ENCODE assay signal across 27 mouse cellular contexts in genomic region chr12:54380322-54380721, GRCm38 (mm10).
DNase-seq lines count a peak whose midpoint lies in the region; ATAC-seq and TF ChIP-seq lines count a peak whose summit lies in the region.
"Had no signal": no experiment of that assay in that cellular context is flagged by ENCODE, and none has a peak within 500 bp of the region (broad histone marks: within the 10 kb centered on the region; RNA-seq: fewer than 3 reads in every experiment).

No protein-coding gene starts in this region.

- H3K27ac ChIP-seq in testis, adult 2 months (ENCODE audit: control insufficient read depth, insufficient read depth, low read depth, low read length) = no peak overlapping the region
- no peak overlapping the region for H3K27ac ChIP-seq in hindbrain, embryonic 11.5 days (ENCODE audit: low read depth, low read length)
- H3K27ac ChIP-seq: embryonic facial prominence, embryonic 13.5 days; embryonic facial prominence, embryonic 15.5 days; forebrain, embryonic 10.5 days; forebrain, embryonic 12.5 days had no signal

- no peak for TF ChIP-seq CTCF in testis, adult 2 months (IDR thresholded peaks at IDR 0.05; ENCODE audit: control insufficient read depth, insufficient read depth, insufficient replicate concordance, low read depth, low read length)

- no peak for ATAC-seq in hindbrain, embryonic 11.5 days (ENCODE audit: low FRiP score)
- ATAC-seq: activated CD4-positive, CD25-positive, alpha-beta regulatory T cell, adult 4 months; CD4-positive, CD25-positive, alpha-beta regulatory T cell, adult 4 months; forebrain, embryonic 14.5 days; forebrain, embryonic 16.5 days; Patski had no signal

- WGBS in hindbrain, embryonic 11.5 days = 93% methylated on average over 5 of the region's 5 CpGs

- H3K27me3 ChIP-seq in testis, adult 2 months (ENCODE audit: control insufficient read depth, insufficient read depth, low read length) = no peaks in the 10 kb centered on the region
- no peaks in the 10 kb centered on the region for H3K27me3 ChIP-seq in hindbrain, embryonic 11.5 days (ENCODE audit: control insufficient read depth, insufficient read depth, low read length)
- H3K27me3 ChIP-seq: CH12.LX; embryonic facial prominence, embryonic 13.5 days; embryonic facial prominence, embryonic 15.5 days; forebrain, embryonic 12.5 days; Patski had no signal

- DNase-seq in adrenal gland, postnatal 10 days = peak; percentile 8
- DNase-seq in adrenal gland, postnatal 25 days = no peak
- no peak for DNase-seq in testis, postnatal 10 days (ENCODE audit: low spot score)
- no peak for DNase-seq in hindbrain, embryonic 11.5 days (ENCODE audit: low spot score)
- DNase-seq: adrenal gland, adult 2 months; adrenal gland, postnatal 14 days; B cell, adult 2 months; cerebellum, adult 11 months; cerebellum, adult 18-20 months; cerebellum, adult 8-10 months; cerebellum, adult 9-11 months; cerebellum, postnatal 14 days; cerebellum, postnatal 36 days; embryo, embryonic 11 days had no signal

- H3K4me1 ChIP-seq in testis, adult 2 months (ENCODE audit: control insufficient read depth, insufficient read depth, low read length) = no peaks in the 10 kb centered on the region
- H3K4me1 ChIP-seq in hindbrain, embryonic 11.5 days (replicated peaks; ENCODE audit: control insufficient read depth, insufficient read depth, low read length) = no peaks in the 10 kb centered on the region
- H3K4me1 ChIP-seq: embryonic facial prominence, embryonic 13.5 days; embryonic facial prominence, embryonic 15.5 days; forebrain, embryonic 10.5 days had no signal

- 0 out of 2 replicates have a peak overlapping the region, but pooled peaks have one; percentile 8 for H3K4me3 ChIP-seq in testis, adult 2 months (ENCODE audit: control insufficient read depth, low read depth, low read length)
- H3K4me3 ChIP-seq in hindbrain, embryonic 11.5 days (ENCODE audit: low read depth, low read length) = no peak overlapping the region
- H3K4me3 ChIP-seq: embryonic facial prominence, embryonic 13.5 days; embryonic facial prominence, embryonic 15.5 days; erythroblast, embryonic 14.5 days; forebrain, embryonic 10.5 days; forebrain, embryonic 12.5 days had no signal

- TF ChIP-seq POLR2A in testis, adult 2 months (IDR thresholded peaks at IDR 0.05; ENCODE audit: control insufficient read depth, low read depth, low read length) = no peak

- no peak overlapping the region for H3K4me2 ChIP-seq in hindbrain, embryonic 11.5 days (replicated peaks; ENCODE audit: low read depth, low read length)
- H3K4me2 ChIP-seq: embryonic facial prominence, embryonic 13.5 days; embryonic facial prominence, embryonic 15.5 days; forebrain, embryonic 12.5 days had no signal

- no peaks in the 10 kb centered on the region for H3K36me3 ChIP-seq in testis, adult 2 months (ENCODE audit: control insufficient read depth, insufficient read depth, low read length)
- no peaks in the 10 kb centered on the region for H3K36me3 ChIP-seq in hindbrain, embryonic 11.5 days (ENCODE audit: control insufficient read depth, insufficient read depth, low read length)
- H3K36me3 ChIP-seq: embryonic facial prominence, embryonic 13.5 days; embryonic facial prominence, embryonic 15.5 days; forebrain, embryonic 10.5 days; forebrain, embryonic 12.5 days; G1E had no signal

- H3K9ac ChIP-seq in hindbrain, embryonic 11.5 days (ENCODE audit: low read depth, low read length) = no peak overlapping the region
- H3K9ac ChIP-seq: embryonic facial prominence, embryonic 13.5 days; embryonic facial prominence, embryonic 15.5 days; forebrain, embryonic 12.5 days had no signal

- H3K9me3 ChIP-seq in hindbrain, embryonic 11.5 days (ENCODE audit: control insufficient read depth, low read length) = no peaks in the 10 kb centered on the region
- H3K9me3 ChIP-seq: embryonic facial prominence, embryonic 13.5 days; embryonic facial prominence, embryonic 15.5 days; forebrain, embryonic 10.5 days; forebrain, embryonic 12.5 days had no signal
